Mouse (Mus musculus) heart, embryonic 15.5 days (tissue): ENCODE data around the gene Atg9b. TPM values are rescaled to one million over a fixed set of nuclear protein-coding genes. Genes with fewer than 3 reads are reported as not detected.
A peak's percentile ranks its signal among the peaks of the same experiment; 100 is the strongest.

Experiments
- ATAC-seq: fragments of 200-750 bp; cut with Nextera tagmentation; replicated peaks from 2 replicates; pipeline ENCODE4 v1.8.0; 2017; ENCODE audit warnings: low read depth, moderate TSS enrichment; ENCODE audit not compliant: insufficient number of reproducible peaks, insufficient read depth, low FRiP score
- H3K27ac ChIP-seq: fragments of 300-500 bp; sonication (generic); 2 replicates; pipeline ENCODE4 v1.5.1; 2015; ENCODE audit warnings: mild to moderate bottlenecking, inconsistent platforms
- H3K27me3 ChIP-seq: fragments of 300-500 bp; sonication (generic); 2 replicates; pipeline ENCODE4 v1.6.1; 2015; ENCODE audit warnings: inconsistent platforms
- H3K36me3 ChIP-seq: fragments of 300-500 bp; sonication (generic); 2 replicates; pipeline ENCODE4 v1.6.1; 2015; ENCODE audit warnings: mild to moderate bottlenecking, inconsistent platforms
- H3K4me1 ChIP-seq: fragments of 300-500 bp; sonication (generic); replicated peaks from 2 replicates; pipeline ENCODE4 v1.6.1; 2015; ENCODE audit warnings: inconsistent platforms
- H3K4me2 ChIP-seq: fragments of 300-500 bp; sonication (generic); 2 replicates; pipeline ENCODE4 v1.6.1; 2015; ENCODE audit warnings: inconsistent platforms, mild to moderate bottlenecking, moderate library complexity
- H3K4me3 ChIP-seq: fragments of 300-500 bp; sonication (generic); 2 replicates; pipeline ENCODE4 v1.5.1; 2015; ENCODE audit warnings: mild to moderate bottlenecking, inconsistent platforms
- H3K9ac ChIP-seq: fragments of 300-500 bp; sonication (generic); 2 replicates; pipeline ENCODE4 v1.6.1; 2015; ENCODE audit warnings: mild to moderate bottlenecking, inconsistent platforms
- H3K9me3 ChIP-seq: fragments of 300-500 bp; sonication (generic); replicated peaks from 2 replicates; pipeline ENCODE4 v1.6.1; 2016; ENCODE audit warnings: inconsistent platforms
- WGBS: fragments of 180-500 bp; shearing (Covaris S2); methylation state at CpG from one replicate; pipeline ENCODE4 v1.1.7; 2015; ENCODE audit warnings: mixed read lengths; 5-methylcytosine and 5-hydroxymethylcytosine counted together
- polyA plus RNA-seq: library from polyadenylated mRNA; unstranded; fragments of >200 nt; fragmentation: Nextera tagmentation; extraction: Ambion mirVana; gene quantifications from 2 replicates; pipeline ENCODE4 v1.2.1, GENCODE M21; 2015

Gene Atg9b
- polyA plus RNA-seq: 0.81 and 1.6 TPM in 2 replicates

DNA sequence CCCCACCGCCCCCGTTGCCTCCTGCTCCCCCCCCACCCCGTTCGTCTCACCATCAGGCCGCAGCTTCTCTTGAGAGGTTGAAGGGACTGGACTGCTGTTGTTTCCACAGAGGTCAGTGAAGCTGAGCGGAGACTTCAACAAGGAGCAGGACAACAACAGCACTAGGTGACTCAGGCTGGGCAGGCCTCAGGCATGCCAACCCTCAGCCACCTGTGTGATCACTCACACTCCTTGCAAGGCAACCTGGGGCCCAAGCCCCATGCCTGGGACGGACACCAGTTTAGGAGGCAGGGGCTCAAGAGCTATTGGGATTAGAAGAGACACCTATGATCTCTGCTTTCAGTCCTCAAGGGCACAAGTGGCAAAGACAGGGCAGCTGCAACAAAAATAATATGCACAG, at the start of gene Atg9b:
Gene Atg9b, minus strand, starts transcription at position 280 of the 400 bp plus-strand sequence.
- Histone ChIP-seq H3K4me3 (no peak within 1 kb of the TSS), H3K4me1 (peaks cover 44% of the 10 kb centered on the region), H3K27me3 (0 out of 2 replicates have a peak, but pooled peaks cover 7% of the 10 kb centered on the region), H3K9me3 (no peaks in the 10 kb centered on the region), H3K27ac (peak within 1 kb of the TSS; percentile 65; the same call in 1 of the 2 replicates), H3K9ac (no peak within 1 kb of the TSS), H3K4me2 (no peak within 1 kb of the TSS), H3K36me3 (no peaks in the 10 kb centered on the region)
- WGBS: 88% methylated on average over 7 of the region's 7 CpGs
- no peak for ATAC-seq

DNA sequence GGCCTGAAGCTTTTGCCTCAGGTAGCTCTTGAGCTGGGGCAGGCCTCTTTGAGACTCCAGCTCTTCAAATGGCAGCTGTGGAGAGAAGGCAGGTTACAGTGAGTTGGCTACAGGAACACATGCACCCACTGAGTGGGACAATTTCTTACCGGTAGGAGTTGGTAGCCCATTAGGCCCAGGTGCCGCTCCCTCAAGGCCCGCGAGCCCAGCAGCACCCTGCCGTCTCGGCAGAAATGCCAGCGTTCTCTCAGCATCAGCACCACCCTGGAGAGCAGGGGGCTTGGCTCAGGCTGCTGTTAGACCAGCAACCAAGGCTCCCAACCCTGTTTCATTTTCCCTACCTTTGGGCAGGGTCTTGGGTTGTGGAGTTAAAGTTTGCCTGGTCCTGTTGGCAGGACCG, 49.2 kb upstream of the Atg9b start:
- Histone ChIP-seq H3K4me3 (no peak overlapping the region), H3K9me3 (no peaks in the 10 kb centered on the region), H3K27ac (no peak overlapping the region), H3K27me3 (no peaks in the 10 kb centered on the region), H3K4me1 (peaks cover 27% of the 10 kb centered on the region), H3K36me3 (peaks cover 62% of the 10 kb centered on the region), H3K4me2 (no peak overlapping the region), H3K9ac (no peak overlapping the region)
- 88% methylated on average over 8 of the region's 8 CpGs for WGBS
- ATAC-seq: no peak

DNA sequence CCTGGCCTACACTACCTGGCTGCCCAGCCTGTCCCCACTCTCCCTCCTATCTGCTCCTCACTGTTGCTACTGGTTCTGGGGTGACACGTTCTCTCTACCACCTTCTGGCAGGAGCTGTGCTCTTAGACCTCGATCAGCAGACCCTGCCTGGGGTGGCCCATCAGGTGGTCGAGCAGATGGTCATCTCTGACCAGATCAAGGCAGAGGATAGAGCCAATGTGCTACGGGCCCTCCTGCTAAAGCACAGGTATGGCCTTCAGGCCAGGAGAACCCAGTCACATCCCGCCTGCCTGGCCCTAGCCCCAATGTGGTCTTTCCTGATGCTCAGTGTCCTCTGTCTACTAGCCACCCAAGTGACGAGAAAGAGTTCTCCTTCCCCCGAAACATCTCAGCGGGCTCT, 42.0 kb upstream of the Atg9b start:
- Histone ChIP-seq H3K9me3 (no peaks in the 10 kb centered on the region), H3K36me3 (peaks cover 90% of the 10 kb centered on the region), H3K27me3 (no peaks in the 10 kb centered on the region), H3K4me1 (peaks cover 7% of the 10 kb centered on the region; the same call in 1 of the 2 replicates), H3K9ac (no peak overlapping the region), H3K4me2 (no peak overlapping the region), H3K4me3 (no peak overlapping the region), H3K27ac (no peak overlapping the region)
- 84% methylated on average over 8 of the region's 8 CpGs for WGBS
- ATAC-seq: no peak

DNA sequence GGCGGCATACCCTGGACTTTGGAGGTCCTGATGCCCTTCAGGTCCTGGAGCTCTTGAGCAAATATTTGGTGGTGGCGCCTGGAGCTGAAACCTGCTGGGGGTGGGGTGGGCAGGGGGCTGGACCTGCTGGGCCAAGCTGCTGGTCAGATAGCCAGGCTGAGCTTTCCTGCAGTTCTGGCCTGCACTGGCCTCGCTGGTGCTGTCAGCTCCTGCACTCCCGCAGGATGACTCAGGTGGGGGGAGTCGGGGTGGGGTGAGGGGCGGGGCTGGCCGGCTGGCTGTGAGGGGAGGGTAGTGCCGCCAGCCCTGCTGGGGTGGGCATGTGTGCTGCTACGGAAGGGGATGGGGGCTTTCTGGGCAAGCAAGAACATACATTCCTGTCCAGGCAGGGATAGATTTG, 36.7 kb upstream of the Atg9b start:
- Histone ChIP-seq H3K27ac (no peak overlapping the region), H3K4me3 (no peak overlapping the region), H3K9ac (no peak overlapping the region), H3K27me3 (no peaks in the 10 kb centered on the region), H3K4me2 (0 out of 2 replicates have a peak overlapping the region, but pooled peaks have one; percentile 20), H3K36me3 (peaks cover 41% of the 10 kb centered on the region), H3K9me3 (no peaks in the 10 kb centered on the region), H3K4me1 (peaks cover 45% of the 10 kb centered on the region)
- ATAC-seq: no peak
- 19% methylated on average over 9 of the region's 9 CpGs for WGBS

DNA sequence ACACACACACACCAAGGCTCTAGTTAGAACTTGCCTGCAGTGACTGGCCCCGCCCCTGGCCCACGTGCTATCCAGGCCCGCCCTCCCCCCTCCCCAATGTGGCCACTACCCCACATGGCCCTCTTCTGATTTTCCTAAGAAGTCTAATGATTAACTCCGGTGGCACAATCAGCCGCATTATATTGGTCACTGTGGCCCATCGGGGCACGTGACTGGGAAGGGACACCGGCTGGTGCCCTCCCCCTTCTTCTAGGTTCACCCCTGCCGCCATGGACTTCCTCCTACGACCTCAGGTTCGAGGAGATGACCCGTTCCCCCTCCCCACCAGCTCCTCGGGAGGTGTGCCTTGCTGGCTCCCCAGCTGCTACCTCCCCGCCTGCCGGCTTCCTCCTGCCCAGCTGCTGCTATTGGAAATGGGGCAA, 36.0 kb upstream of the Atg9b start:
- Histone ChIP-seq H3K9me3 (no peaks in the 10 kb centered on the region), H3K4me1 (peaks cover 43% of the 10 kb centered on the region), H3K4me2 (peak overlapping the region; percentile 20; the same call in 1 of the 2 replicates), H3K36me3 (peaks cover 36% of the 10 kb centered on the region), H3K27ac (no peak overlapping the region), H3K27me3 (no peaks in the 10 kb centered on the region), H3K4me3 (0 out of 2 replicates have a peak overlapping the region, but pooled peaks have one; percentile 7), H3K9ac (no peak overlapping the region)
- WGBS: 17% methylated on average over 15 of the region's 15 CpGs
- ATAC-seq: no peak

DNA sequence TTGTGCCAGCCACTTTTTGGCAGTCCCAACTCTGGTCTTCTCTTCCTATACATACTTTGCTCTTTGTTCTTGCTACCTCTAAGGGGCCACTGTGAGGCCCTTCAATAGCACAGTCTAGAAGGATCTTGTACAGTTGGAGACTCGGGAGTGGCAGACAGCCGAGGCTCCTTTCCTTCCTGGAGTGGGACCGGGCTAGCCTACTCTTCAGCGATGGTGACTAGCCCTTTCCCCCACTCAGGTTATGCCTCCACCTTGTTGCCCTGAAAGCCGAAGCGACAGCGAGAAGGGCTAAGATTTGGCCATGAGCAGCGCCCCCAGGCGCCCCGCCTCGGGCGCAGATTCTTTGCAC, 35.3 kb upstream of the Atg9b start:
- ATAC-seq: no peak
- 0 out of 2 replicates have a peak overlapping the region, but pooled peaks have one; percentile 8 for H3K9ac ChIP-seq
- H3K9me3 ChIP-seq: no peaks in the 10 kb centered on the region
- no peaks in the 10 kb centered on the region for H3K27me3 ChIP-seq
- H3K4me1 ChIP-seq: peaks cover 51% of the 10 kb centered on the region
- peaks cover 29% of the 10 kb centered on the region for H3K36me3 ChIP-seq
- H3K4me2 ChIP-seq: peak overlapping the region; percentile 87
- WGBS: 37% methylated on average over 12 of the region's 12 CpGs
- peak overlapping the region; percentile 82; the same call in 1 of the 2 replicates for H3K4me3 ChIP-seq
- 0 out of 2 replicates have a peak overlapping the region, but pooled peaks have one; percentile 36 for H3K27ac ChIP-seq

DNA sequence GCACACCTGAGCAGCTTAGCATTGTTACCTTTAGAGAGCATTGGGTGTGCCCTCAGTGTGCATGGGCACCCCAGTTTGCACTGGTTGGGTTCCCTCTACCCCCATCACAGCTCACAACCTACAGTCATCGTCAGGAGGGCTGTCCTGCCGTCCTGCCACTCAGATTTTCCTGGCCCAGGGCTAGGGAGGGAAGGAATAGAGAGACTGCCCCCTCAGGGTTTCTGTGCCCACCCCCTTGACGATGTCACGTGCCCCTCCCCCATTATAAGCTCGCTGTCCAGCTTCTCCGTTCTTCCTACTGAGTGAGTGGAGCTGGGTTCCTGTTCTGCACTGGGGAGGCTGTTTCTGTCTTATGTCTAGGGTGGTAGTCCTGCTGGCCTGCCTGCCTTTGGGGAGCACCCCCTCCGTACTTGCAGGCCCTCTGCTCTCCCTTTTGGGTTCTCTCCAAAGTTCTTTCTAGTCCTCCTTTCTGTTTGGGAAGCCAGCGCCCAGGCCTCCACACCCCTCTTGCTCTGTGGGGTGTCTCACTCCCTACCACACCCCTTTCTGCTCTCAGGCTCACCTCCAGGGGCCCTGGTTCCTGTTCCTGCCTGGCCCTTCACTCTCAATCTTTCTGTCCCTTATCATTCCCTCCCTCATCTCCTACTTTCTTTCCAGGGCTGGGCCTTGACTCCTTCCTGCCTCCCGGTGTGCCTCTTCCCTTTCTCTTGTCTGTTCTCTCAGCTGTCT, 34.8 kb upstream of the Atg9b start:
- H3K4me3 ChIP-seq: peak overlapping the region; percentile 82
- H3K9ac ChIP-seq: peak overlapping the region; percentile 8; the same call in 1 of the 2 replicates
- ATAC-seq: no peak
- no peaks in the 10 kb centered on the region for H3K27me3 ChIP-seq
- WGBS: 20% methylated on average over 9 of the region's 9 CpGs
- H3K4me1 ChIP-seq: peaks cover 51% of the 10 kb centered on the region
- peaks cover 23% of the 10 kb centered on the region for H3K36me3 ChIP-seq
- H3K9me3 ChIP-seq: no peaks in the 10 kb centered on the region
- H3K4me2 ChIP-seq: peak overlapping the region; percentile 87
- H3K27ac ChIP-seq: 0 out of 2 replicates have a peak overlapping the region, but pooled peaks have one; percentile 36

DNA sequence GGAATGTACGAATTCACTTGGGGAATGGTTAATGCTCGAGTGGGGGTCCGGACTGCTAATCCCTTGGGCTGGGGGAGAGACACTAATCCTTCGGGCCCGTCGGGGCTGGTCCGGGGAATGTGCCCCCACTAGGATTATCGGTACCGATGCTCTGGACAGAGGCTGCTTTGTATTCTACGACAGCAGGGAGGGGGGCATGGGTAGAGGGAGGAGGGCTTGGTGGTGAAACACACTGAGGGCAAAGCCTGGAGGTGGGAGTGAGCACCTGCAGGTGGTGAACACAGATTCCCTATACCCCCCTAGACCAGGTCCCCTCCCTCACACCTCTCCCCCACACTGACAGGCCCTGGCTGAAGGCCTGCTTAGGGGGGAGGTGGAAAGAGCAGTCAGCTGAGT, 34.1 kb upstream of the Atg9b start:
- Histone ChIP-seq H3K27ac (peak overlapping the region; percentile 95; the same call in 1 of the 2 replicates), H3K9ac (peak overlapping the region; percentile 71), H3K9me3 (no peaks in the 10 kb centered on the region), H3K4me2 (peak overlapping the region; percentile 87), H3K4me3 (peak overlapping the region; percentile 82), H3K4me1 (peaks cover 51% of the 10 kb centered on the region), H3K27me3 (no peaks in the 10 kb centered on the region), H3K36me3 (peaks cover 17% of the 10 kb centered on the region)
- WGBS: 2% methylated on average over 10 of the region's 10 CpGs
- no peak for ATAC-seq

DNA sequence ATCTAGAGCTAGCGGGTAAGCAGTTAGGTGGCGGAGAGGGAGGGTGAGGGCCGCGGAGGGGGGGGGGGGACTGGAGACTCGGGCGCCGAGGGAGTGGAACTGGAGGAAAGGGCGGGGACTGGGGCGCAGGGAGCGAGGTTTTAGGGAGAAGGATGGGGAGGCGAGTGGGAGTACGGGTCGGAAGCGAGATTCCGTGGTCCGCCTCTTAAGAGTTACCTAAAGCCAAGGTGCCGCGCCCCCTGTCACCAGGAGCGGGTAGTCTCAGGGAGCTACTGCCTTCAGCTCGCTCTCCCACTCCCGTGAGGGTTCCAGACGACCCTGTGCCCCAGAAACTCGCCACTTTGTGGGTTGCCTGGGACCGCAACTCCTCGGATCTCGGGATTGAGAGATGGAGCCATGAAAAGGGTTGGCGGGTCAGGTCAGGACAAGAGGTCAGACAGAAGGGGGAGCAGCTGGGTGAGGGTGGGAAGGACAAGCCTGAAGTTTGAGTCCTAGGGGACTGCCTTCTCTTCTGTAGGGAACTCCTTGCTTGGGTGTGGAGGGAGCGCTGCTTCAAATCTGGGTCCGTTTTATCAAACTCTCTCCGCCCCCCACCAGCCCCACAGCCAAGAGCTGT, 33.6 kb upstream of the Atg9b start:
- Histone ChIP-seq H3K36me3 (peaks cover 12% of the 10 kb centered on the region), H3K4me1 (peaks cover 51% of the 10 kb centered on the region), H3K27ac (peak overlapping the region; percentile 95), H3K27me3 (no peaks in the 10 kb centered on the region), H3K9me3 (no peaks in the 10 kb centered on the region), H3K4me2 (peak overlapping the region; percentile 87), H3K9ac (peak overlapping the region; percentile 71), H3K4me3 (peak overlapping the region; percentile 82)
- WGBS: under 1% methylated on average over 29 of the region's 30 CpGs
- peak; percentile 4; the same call in 1 of the 2 replicates for ATAC-seq

DNA sequence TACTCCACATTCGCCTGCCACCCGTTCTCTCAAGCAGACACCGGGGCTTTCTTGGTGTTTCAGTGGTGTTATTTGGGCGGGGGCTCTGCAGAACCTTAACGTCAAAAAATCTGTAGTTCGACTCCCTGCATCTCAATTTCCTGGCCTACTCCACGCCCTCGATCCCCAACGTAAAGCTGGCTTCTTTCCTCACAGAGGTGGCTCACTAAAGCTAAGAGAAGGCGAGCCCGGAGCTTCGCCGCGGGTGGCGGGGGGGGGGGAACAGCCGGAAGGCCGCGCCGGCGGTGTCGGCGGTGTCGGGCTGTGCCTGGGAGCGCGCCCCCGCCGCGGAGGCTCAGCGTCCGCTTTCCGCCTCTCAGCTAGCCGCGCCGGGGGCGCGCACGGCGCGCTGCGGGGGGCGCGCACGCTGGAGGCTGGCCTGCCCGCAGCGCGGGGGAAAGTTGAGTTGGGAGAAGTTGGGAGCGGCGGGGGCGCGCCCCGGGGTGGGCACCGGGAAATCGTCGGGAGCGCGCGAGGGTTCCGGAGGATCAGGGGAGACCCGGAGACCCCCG, 33.0 kb upstream of the Atg9b start:
- H3K9ac ChIP-seq: peak overlapping the region; percentile 71
- 2% methylated on average over 56 of the region's 60 CpGs for WGBS
- peak; percentile 50 for ATAC-seq
- H3K27me3 ChIP-seq: no peaks in the 10 kb centered on the region
- H3K27ac ChIP-seq: peak overlapping the region; percentile 95
- H3K4me1 ChIP-seq: peaks cover 51% of the 10 kb centered on the region
- H3K9me3 ChIP-seq: no peaks in the 10 kb centered on the region
- H3K36me3 ChIP-seq: peaks cover 7% of the 10 kb centered on the region
- H3K4me2 ChIP-seq: peak overlapping the region; percentile 87
- H3K4me3 ChIP-seq: peak overlapping the region; percentile 82
